Mouse (Mus musculus): ENCODE measurements around the gene Cc2d2a.

- TF ChIP-seq CTCF (IDR thresholded peaks at IDR 0.05; ENCODE audit: borderline replicate concordance, control insufficient read depth, extremely low read depth, insufficient read depth, low read length, poor library complexity): no peak
- TF ChIP-seq POLR2A (IDR thresholded peaks at IDR 0.05; ENCODE audit: control insufficient read depth, extremely low read depth, insufficient read depth, low read length, poor library complexity): no peak
Observed at GRCm38 (mm10) chr5:43786607-43787006, 124.5 kb downstream of the Cc2d2a start.

Data from thymus, adult 2 months (tissue).